Mouse (Mus musculus): Measurements from ENCODE around the gene Cisd3. TPM values are rescaled to one million over a fixed set of nuclear protein-coding genes. Genes with fewer than 3 reads are reported as not detected.
"Not testable (repeated sequence)": the region's sequence is repeated elsewhere in the genome, so short reads cannot be mapped to it uniquely, and the experiment has no call there.

Gene Cisd3
- polyA plus RNA-seq, 1 experiment from 2014 or later, result 40.5 TPM

DNA sequence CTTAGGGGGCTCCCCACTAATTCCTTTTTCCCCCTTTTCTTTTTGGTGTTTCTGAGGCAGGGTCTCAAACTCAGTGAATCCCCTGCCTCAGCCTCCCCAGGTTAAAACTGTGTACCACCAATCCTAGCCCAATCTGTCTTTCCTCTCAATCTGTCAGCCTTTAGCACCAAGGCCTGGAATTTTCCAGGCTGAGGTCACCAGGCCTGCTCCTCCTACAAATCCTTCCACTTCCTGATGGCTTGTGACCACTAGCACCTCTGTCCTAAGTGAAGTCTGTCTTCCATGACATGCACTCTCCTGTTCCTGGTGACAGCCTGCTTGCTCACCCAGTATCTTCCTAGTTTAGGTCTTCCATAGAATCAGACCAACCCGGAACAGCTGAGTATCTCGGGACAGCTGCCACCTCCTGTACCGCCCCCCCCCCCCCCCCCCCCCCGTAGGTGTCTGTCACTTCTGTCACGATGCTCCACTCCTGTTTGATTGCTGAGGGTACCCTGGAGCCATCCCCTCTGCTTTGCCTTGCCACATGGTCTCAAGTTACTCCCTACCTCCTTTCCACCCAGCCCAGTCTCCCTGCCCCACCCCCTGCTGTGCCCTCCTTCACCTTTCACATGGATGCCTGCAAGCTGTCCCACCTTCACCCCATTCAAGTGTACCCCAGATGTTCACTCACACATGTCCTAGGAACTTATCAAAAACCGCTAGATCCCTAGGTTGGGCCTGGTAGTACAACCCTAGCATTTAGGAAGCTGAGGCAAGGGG is 28.3 kb upstream of the Cisd3 start:
- ATAC-seq (ENCODE audit: insufficient number of reproducible peaks, low FRiP score), result no peak
- 0 out of 2 replicates have a peak overlapping the region, but pooled peaks have one; percentile 17 for H3K9ac ChIP-seq

DNA sequence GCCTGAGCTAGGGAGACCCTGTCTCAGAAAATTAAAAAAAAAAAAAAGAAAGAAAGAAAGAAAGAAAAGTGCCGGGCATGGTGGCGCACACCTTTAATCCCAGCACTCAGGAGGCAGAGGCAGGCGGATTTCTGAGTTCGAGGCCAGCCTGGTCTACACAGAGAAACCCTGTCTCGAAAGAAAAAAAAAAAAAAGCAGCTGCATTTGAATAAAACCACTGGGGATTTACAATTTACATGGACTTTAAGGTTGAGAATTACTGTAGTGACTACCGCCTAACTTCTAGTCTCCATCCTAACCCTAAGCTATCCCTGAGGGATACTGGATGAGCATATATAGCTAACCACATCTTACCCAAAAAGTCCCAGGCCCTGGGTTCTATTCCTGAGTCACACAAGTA is 27.7 kb upstream of the Cisd3 start:
- H3K9ac ChIP-seq; H3K36me3 ChIP-seq; ATAC-seq (ENCODE audit: insufficient number of reproducible peaks, low FRiP score); H3K4me3 ChIP-seq; H3K27ac ChIP-seq (ENCODE audit: poor library complexity, severe bottlenecking); H3K4me2 ChIP-seq; H3K9me3 ChIP-seq (replicated peaks); H3K27me3 ChIP-seq (replicated peaks): not testable (repeated sequence)
- WGBS, result 95% methylated on average over 6 of the region's 6 CpGs
- H3K4me1 ChIP-seq (replicated peaks), result peaks cover 52% of the 10 kb centered on the region

More for the DNA sequence above, 28.3 kb upstream of the Cisd3 start:
- no peak overlapping the region for H3K4me3 ChIP-seq
- 22% methylated on average over 5 of the region's 6 CpGs for WGBS
- H3K4me2 ChIP-seq, result no peak overlapping the region
- no peaks in the 10 kb centered on the region for H3K36me3 ChIP-seq
- peak overlapping the region; percentile 49; the same call in 1 of the 2 replicates for H3K27ac ChIP-seq (ENCODE audit: poor library complexity, severe bottlenecking)
- no peaks in the 10 kb centered on the region for H3K27me3 ChIP-seq (replicated peaks)
- peaks cover 50% of the 10 kb centered on the region for H3K4me1 ChIP-seq (replicated peaks)
- H3K9me3 ChIP-seq (replicated peaks), result 0 out of 2 replicates have a peak, but pooled peaks cover 4% of the 10 kb centered on the region

DNA sequence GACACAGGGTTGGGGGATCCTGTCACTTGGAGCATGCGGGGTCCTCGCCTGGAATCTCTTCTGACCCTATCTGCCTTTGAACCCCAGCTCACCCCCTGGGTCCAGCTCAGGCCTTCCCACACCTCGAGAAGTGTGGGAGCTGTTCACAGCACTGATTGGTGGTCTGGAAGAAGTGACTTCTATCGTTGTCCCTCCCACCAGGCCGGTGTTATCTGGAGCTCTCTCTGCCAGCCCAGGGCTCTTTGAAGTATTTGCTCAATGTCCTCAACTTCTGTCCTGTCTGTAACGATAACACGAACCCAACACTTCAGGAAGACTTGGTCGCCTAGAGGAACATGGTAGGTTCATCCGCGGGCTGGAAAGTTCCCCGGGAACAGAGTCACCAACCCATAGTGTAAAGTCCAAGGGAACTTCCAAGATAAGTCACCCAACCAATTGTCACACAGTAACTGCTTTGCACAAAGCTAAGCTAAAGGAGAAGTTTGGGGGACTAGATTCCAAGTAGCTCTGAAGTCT is 26.8 kb upstream of the Cisd3 start:
- Histone ChIP-seq H3K27ac (ENCODE audit: poor library complexity, severe bottlenecking) (no peak overlapping the region), H3K4me1 (replicated peaks) (peaks cover 52% of the 10 kb centered on the region), H3K9ac (no peak overlapping the region), H3K4me3 (peak overlapping the region; percentile 82), H3K4me2 (peak overlapping the region; percentile 76), H3K36me3 (no peaks in the 10 kb centered on the region), H3K27me3 (replicated peaks) (no peaks in the 10 kb centered on the region), H3K9me3 (replicated peaks) (no peaks in the 10 kb centered on the region)
- ATAC-seq (ENCODE audit: insufficient number of reproducible peaks, low FRiP score), result no peak
- 19% methylated on average over 11 of the region's 11 CpGs for WGBS

DNA sequence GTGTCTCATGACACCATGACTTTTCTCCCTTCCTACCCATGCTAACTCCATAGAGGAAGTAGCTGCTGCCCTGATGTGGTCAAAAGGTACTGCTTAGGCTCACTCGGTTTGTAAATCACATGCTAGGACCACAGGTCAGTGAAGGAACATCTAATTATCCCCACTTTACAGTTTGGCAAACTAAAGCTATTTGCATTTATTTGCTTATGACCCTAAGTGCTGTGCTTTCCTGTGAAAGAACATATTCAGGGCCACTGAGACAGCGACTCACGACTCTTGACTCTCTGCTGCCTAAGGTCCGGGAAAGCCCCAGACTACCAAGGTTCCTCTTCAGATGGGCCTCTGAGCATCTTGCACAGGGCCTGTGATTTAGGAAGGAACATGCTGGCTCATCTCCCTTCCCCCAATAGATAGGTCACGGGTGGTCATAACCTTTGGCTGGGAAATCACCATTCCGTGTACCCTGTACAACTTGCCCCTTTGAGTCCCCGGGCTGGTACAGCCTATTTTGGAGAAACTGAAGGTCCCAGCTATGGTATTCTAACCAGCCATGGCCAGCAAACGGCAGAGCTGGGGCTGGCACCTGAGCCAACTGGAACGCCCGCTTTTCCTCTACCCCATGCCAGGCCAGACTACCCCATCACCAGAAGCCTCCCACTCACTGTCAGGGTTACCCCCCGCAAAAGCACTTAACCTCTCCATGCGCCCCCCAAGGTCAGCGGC is 26.2 kb upstream of the Cisd3 start:
- peak overlapping the region; percentile 82 for H3K4me3 ChIP-seq

DNA sequence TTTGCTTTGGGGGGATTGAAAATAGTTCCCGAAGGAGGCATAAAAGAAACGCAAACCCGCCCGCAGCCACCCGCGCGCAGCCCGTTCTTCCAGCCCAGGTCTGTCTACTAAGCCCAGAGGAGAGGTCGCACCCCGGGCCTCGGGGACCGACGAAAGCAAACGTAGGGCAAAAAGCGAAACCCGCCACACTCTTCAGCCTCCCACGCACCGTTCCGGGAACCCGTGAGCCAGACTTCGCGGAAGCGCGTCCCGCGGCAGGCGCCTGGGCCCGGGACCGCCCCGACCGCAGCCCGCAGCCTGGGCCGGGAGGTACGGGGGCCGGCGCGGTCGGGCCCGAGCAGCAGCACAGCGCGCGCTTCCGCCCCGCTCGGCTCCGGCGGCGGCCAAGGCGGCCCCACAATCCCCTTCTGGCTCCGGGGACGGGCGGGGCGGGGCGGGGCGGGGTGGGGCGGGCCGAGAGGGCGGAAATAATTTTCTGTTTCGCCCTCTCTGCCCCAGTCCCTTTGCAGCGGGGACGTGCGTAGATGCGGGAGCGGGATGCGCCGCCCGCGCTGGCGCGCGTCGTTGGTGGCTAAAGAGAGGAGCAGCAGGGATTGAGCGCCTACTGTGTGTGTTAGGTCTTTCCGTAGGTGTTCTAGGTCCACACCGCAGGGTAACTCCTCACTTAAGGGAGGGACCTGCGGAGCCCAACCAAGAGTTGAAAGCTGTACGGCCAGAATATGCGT is 25.5 kb upstream of the Cisd3 start:
- peak overlapping the region; percentile 82 for H3K4me3 ChIP-seq
- H3K27ac ChIP-seq (ENCODE audit: poor library complexity, severe bottlenecking), result peak overlapping the region; percentile 77
- WGBS, result under 1% methylated on average over 75 of the region's 78 CpGs
- H3K27me3 ChIP-seq (replicated peaks), result no peaks in the 10 kb centered on the region
- no peaks in the 10 kb centered on the region; the same call in 1 of the 2 replicates for H3K36me3 ChIP-seq
- no peaks in the 10 kb centered on the region for H3K9me3 ChIP-seq (replicated peaks)
- peak overlapping the region; percentile 76 for H3K4me2 ChIP-seq
- ATAC-seq (ENCODE audit: insufficient number of reproducible peaks, low FRiP score), result peak; percentile 75
- H3K4me1 ChIP-seq (replicated peaks), result peaks cover 62% of the 10 kb centered on the region
- H3K9ac ChIP-seq, result peak overlapping the region; percentile 86

More for the DNA sequence above, 26.2 kb upstream of the Cisd3 start:
- Histone ChIP-seq H3K9ac (peak overlapping the region; percentile 86), H3K27ac (ENCODE audit: poor library complexity, severe bottlenecking) (peak overlapping the region; percentile 77), H3K9me3 (replicated peaks) (no peaks in the 10 kb centered on the region), H3K36me3 (no peaks in the 10 kb centered on the region), H3K4me2 (peak overlapping the region; percentile 76), H3K27me3 (replicated peaks) (no peaks in the 10 kb centered on the region), H3K4me1 (replicated peaks) (peaks cover 55% of the 10 kb centered on the region)
- WGBS, result 8% methylated on average over 13 of the region's 13 CpGs
- no peak for ATAC-seq (ENCODE audit: insufficient number of reproducible peaks, low FRiP score)

DNA sequence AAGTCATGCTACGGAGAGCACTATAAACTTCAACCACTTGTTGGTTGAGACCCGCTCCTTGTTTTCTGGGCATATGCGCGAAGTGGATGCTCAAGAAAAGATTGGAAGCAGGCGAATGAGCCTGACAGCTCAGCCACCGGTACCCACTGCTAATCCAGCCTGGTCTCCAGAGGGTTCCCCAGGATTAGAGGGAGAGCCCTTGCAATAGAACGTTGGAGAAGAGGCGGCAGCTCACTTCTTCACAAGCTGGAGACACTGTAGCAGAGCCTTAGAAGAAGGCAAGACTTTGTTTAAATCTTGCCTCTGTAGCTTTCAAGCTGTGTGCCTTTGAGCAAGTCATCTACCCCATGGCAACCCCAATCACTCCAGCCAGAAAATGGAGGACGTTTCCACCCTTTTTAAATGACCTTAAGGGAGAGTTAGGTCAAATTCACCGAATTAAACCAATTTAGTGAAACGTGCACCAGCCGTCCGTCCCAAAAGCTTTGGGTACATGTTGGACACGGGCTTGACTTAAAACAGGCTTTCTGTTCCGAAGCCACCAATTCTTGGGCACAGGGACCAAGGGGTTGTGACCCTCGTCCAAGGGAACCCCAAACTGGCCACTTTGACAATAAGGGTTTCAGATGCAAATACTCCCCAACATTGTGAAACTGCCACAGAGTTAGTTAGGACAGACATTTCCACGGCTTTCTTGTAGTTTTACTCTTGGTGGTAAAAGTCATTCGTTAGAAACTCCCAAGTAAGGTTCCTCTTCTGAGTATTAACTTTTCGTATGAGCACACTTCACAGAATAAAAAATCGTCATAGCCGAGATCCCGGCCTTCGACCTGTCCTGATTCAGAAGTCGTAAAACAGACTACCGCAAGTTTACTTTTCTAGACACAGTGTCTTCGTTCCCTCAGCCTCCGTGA is 24.6 kb upstream of the Cisd3 start:
- 5% methylated on average over 27 of the region's 27 CpGs for whole genome bisulfite sequencing
- ATAC-seq (ENCODE audit: insufficient number of reproducible peaks, low FRiP score), result no peak
- peak overlapping the region; percentile 94 for H3K27ac ChIP-seq (ENCODE audit: poor library complexity, severe bottlenecking)
- peak overlapping the region; percentile 93 for H3K4me3 ChIP-seq
- peak overlapping the region; percentile 90 for H3K9ac ChIP-seq
- H3K36me3 ChIP-seq, result peaks cover 8% of the 10 kb centered on the region
- H3K27me3 ChIP-seq (replicated peaks), result no peaks in the 10 kb centered on the region
- no peaks in the 10 kb centered on the region for H3K9me3 ChIP-seq (replicated peaks)
- H3K4me2 ChIP-seq, result peak overlapping the region; percentile 76
- peaks cover 67% of the 10 kb centered on the region for H3K4me1 ChIP-seq (replicated peaks)

DNA sequence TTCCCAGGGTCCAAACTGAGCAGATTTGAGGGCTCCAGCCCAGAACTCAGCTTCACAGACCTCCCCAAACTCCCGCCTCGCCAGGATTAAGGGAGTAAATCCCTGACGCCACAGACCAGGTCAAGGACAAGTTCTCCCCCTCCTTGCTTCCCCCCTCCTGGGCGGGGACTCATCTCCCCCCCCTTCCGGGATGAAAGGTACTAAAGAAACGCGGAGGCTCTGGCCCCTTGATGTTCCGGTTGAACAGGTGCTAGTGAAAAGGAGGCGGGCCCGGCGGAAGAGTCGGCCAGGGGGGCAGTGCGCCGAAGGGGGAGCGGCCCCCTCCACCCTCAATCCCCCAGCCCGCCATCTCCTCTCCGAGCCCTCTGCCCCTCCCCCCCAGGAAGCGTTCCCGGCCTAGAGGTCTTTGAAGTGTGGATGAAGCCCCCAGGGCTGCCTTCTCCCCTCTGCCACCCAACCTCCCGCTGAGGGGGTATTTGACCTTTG is 23.9 kb upstream of the Cisd3 start:
- H3K9me3 ChIP-seq (replicated peaks), result no peaks in the 10 kb centered on the region
- H3K4me3 ChIP-seq, result peak overlapping the region; percentile 93
- H3K4me2 ChIP-seq, result peak overlapping the region; percentile 76
- H3K36me3 ChIP-seq, result peaks cover 14% of the 10 kb centered on the region
- H3K4me1 ChIP-seq (replicated peaks), result peaks cover 60% of the 10 kb centered on the region
- H3K27ac ChIP-seq (ENCODE audit: poor library complexity, severe bottlenecking), result peak overlapping the region; percentile 94
- H3K9ac ChIP-seq, result peak overlapping the region; percentile 90
- no peak for ATAC-seq (ENCODE audit: insufficient number of reproducible peaks, low FRiP score)
- H3K27me3 ChIP-seq (replicated peaks), result no peaks in the 10 kb centered on the region
- 0% methylated on average over 16 of the region's 20 CpGs for WGBS

DNA sequence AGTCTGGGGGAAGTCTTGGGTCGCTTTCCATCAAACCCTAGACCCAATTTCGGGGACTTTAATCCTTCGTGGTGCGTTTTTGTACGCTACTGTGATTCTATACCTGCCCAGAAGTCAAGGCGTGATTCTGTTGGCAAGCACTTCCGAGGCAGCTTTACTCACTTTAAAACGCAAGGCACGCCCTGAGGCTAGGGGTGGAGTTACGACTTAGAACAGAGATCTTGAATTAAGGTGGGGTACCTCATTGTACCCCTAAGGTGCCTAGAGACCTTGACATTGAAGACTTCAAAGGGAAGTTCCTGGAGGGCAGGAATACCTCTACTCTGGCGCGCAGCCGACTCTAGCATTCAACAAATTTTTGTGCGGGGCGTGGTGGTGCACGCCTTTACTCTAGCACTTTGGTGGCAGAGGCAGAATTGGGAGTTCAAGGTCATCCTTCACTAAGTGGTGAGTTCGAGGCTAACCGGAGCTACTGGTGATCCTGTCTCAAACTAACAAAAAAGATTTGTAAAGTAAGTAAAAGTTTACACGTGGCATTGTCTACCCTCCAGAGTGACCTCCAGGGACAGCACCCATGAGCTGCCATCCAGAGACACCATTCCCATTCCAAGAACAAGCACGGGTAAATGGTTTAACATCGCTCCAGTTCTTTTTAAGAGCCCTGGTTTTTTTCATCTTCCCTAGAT is 23.3 kb upstream of the Cisd3 start:
- Histone ChIP-seq H3K27me3 (replicated peaks) (no peaks in the 10 kb centered on the region), H3K36me3 (peaks cover 21% of the 10 kb centered on the region), H3K4me3 (peak overlapping the region; percentile 93), H3K9ac (peak overlapping the region; percentile 90), H3K4me2 (peak overlapping the region; percentile 76), H3K4me1 (replicated peaks) (peaks cover 54% of the 10 kb centered on the region), H3K27ac (ENCODE audit: poor library complexity, severe bottlenecking) (peak overlapping the region; percentile 94), H3K9me3 (replicated peaks) (no peaks in the 10 kb centered on the region)
- WGBS, result 2% methylated on average over 21 of the region's 21 CpGs
- no peak for ATAC-seq (ENCODE audit: insufficient number of reproducible peaks, low FRiP score)

DNA sequence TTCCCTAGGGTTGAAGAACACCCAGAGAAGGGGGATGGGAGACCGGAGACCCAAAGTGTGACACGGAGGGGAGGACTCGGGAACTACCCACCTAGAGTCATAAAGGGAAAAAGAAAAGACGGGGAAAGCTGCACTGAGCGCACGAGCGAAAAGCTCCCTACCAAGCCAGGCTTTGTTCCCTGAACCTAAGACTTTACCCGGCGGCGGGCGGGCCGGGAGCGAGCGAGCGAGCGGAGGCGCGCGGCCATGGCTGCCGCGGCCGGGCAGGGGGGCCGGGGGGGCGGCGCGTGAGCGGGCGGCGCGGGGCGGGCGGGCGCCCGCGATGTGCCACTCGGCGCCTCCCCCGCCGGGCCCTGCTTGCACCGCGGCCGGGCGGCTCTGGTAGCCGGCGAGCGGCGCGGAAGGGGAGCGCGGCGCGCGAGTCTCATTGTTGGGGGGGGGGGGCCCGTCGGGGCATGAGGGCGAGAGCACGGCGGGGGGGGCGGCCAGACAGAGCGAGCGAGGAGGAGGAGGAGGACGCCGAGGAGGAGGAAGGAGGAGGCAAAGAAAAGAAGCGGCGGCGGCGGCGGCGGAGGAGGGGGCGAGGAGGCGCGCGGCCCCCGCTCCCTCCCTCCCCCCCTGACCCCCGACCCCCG is 22.6 kb upstream of the Cisd3 start, which contains the start of gene Mllt6:
Gene Mllt6 (plus strand): TSS at position 522 of the 635 bp plus-strand sequence.
- Histone ChIP-seq H3K9ac (peak within 1 kb of the TSS; percentile 90), H3K27me3 (replicated peaks) (no peaks in the 10 kb centered on the region), H3K4me2 (peak within 1 kb of the TSS; percentile 76), H3K4me3 (peak within 1 kb of the TSS; percentile 93), H3K9me3 (replicated peaks) (no peaks in the 10 kb centered on the region), H3K36me3 (peaks cover 27% of the 10 kb centered on the region), H3K27ac (ENCODE audit: poor library complexity, severe bottlenecking) (peak within 1 kb of the TSS; percentile 94), H3K4me1 (replicated peaks) (peaks cover 53% of the 10 kb centered on the region)
- 1% methylated on average over 40 of the region's 76 CpGs for WGBS
- peak; percentile 51 for ATAC-seq (ENCODE audit: insufficient number of reproducible peaks, low FRiP score)
